Mouse (Mus musculus): ENCODE measurements around the gene Sdhd. TPM values are rescaled to one million over a fixed set of nuclear protein-coding genes. Genes with fewer than 3 reads are reported as not detected.

The Sdhd gene
- polyA plus RNA-seq, 3 experiments from 2014 or later, result 142 to 204 (median 178) TPM

DNA sequence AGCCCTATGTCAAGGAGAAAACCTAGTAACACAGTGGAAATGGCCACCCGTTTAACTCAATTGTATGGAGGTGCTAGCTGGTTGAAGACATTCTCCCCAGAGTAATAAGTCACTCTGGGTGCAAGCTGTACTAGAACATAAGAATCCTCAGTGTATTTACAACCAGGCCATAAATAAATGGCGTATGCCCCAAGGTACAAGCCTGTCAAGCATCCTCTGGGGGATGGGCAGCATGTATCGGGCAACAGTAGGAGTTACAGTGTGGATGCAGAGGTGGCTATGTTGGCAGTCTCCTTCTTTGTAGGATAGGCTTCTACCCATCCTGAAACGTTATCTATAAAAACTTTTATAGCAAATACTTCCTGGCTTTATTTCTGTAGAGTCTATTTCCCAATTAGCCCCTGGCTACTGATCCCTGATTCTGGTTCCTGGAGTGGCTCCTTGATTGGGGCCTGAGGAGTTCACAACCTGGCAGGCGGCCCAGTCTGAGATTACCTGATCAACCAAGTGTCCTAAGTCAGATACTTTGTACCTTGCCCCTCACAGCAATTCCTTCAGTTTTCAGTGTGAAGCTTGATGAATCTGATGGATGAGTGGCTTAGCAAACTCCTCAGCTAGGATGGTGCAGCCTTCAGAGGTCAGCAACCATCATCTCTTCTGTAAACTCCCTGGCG, 18.3 kb downstream of the Sdhd start:
- ATAC-seq, result no peak

DNA sequence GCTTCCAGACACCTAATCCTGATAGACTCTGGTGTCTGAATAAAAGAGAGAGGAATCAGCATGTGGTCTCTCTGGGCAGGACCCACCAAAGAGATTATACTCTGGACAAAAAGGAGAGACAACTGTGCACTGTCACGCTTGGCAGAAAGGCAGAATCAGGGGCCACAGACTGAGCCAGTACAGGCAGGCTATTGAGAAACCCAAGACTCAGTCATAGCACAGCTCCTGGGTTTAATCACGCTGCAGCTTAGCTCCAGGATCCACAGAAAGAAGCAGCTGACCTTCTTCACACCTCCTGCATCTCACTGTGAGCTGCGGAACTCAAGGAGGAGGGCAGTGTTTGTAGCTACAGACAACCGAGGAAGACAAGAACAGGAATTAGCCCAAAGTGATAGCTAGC, 23.2 kb downstream of the Sdhd start:
- ATAC-seq, result no peak

DNA sequence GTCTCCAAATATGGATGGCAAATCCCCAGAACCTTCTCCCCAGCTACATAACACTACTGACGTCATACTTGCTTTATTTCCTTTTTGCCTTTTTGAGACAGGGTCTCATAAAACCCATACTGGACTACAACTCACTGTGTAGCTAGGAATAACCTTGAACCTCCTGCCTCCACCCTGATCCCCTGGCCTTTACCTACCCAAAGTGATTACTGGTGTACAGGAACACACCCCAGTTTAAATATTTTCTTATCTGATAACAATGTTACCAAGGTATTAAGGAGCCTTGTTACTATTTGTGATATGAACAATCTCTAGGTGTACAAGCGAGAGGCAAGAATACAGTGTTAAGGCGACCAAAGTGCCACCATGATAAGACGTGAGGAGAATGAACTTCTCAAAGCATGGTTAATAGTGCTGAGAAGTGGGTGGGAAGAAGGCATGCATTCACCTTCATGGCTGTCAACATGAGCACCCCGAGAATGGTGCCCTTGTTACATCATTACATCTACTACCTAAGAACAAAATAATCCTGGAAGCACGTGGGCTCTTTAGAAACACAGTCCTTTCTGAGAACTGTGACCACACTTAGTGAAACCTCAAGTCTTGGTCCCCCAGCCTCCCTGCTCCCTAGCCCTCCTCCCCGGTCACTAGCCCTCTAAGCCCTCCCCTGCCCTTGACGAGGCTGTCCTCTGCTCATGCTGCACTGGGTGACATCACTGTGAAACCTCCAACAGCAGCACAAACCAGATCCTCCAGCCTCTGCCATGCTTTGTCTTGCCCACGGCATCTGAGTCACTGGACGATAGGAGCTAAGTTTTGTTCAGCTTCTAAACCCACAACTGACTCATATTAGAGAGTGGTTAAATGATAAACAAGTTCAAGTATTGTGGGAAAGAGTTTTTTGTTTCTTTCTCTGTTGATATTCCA, 33.8 kb downstream of the Sdhd start:
- ATAC-seq, result no peak

DNA sequence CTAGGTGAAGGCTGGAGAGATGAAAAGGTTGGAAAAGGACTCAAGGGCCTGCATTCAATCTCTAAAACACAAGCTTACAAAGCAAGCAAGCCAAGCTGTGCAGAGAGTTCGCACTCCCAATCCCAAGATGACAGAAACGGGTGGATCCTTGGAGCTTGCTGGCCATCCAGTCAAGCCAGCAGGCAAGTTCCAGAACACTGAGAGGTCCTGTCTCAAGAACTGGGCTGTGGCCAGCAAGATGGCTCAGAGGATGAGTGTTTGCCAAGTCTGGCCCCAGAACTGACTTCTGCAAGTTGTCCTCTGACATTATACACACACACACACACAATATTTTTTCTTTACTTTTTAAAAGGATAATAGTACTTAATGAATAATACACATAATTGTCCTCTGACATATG, 35.7 kb downstream of the Sdhd start:
- no peak for ATAC-seq

DNA sequence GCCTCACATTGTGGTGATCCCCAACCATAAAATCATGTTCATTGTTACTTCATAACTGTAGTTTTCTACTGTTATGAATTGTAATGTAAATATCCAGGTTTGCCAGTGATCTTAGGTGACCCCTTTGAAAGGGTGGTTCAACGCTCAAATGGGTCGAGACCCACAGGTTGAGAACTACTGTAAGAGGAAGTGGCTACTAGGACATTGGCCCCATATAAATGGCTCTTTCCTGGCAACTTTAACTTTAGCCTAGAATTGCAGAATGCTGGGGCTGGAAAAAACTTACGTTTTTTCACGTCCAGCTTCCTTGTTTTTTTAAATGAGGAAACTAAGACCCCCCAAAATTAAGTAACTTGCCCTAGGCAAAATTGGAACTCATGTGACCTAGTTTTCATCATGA, 36.2 kb downstream of the Sdhd start:
- no peak for ATAC-seq

DNA sequence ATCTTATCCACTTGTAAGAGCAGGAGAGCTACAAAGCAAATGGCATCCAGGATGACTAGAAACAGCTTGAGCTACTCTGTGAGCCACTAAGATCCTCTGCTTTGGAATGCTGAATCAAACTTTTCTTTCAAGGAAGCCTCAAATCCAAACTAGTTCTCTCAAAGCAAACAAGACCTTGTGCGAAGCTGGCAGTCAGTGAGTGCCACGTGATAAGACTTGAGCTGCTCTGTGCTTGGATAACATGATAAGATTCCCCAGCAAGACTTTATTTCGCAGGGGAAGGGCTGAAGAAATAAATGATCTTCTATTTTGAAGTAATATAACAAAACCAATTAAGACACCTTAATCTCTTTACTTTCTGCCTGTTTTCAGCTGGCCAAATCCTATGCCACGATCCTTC, 37.7 kb downstream of the Sdhd start:
- ATAC-seq, result no peak

DNA sequence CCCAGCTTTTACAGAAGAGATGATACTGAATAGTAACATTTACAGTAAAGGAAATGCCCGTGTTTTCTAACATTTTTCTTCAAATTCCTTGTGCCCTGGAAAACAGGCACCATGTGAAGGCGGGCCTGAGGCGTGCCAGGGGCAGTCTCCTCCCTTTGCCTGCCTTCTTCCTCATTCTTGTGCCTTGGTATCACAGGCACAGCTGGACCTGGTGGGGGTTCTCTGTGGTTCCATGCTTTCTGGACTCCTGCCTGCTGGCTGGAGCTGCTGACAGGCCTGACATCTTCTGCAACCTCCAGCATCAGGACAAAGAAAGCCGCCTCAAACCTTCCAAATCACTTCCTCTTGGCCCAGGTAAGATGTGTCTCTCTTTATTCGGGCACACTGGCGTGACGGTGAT, 38.4 kb downstream of the Sdhd start:
- no peak for ATAC-seq

DNA sequence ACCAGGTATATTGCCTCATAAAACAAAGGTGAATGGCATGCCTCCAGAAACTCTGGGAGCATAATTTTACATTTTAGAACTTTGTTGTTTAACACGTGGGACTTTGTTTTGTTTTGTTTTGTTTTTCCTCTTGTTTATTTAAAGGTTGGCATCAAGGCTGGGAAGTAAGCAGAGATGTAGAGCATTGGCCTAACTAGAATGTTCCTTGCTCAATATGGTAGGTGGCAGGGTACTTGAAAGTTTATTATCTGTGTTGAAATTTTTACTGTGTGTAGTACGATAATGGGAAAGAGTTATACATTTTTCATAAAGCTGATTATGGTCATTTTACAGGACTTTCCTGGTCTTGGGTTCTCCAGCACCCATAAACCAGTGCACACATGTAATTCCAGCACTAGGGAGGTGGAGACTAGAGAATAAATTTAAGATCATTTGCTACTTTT, 41.7 kb downstream of the Sdhd start:
- no peak for ATAC-seq

DNA sequence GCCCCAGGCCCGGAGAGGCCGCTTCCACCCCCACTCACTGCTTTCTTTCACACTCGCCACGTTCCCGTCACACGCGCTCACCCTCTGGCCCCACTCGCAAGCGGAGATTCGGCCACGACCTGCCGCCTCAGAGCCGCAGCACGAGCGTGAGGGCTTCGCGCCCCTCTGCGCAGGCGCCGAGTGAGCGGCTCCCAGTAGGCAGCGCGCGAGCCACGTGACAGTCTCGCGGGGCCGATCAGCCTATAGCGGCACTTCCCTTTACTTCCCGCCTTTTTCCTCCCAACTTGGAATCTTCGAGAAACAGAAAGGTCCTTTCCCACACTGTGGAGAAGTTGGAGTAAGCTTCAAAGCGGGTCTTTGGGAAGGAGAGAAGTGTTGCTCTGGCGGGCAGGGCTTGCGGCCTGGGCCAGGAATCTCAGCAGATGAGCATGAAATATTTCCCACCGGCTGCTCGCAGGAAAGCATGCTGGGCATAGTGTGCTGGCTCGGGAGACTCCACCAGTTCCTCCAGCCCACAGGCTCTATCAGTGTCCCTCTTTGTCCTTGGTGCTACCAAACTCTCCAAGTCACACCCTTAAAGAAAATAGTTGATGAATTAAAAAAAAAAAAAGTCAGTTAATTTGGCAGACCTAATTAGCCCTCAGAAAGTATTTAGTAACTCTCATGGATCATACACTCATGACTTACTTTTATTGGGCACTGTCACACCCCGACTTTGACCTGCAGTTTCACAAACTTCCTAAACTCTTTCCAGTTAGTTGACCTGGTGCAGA, 42.3 kb downstream of the Sdhd start, which contains the start of gene Tex12:
TSS of gene Tex12 (minus strand) at position 181 of the 773 bp plus-strand sequence.
- ATAC-seq, result no peak

DNA sequence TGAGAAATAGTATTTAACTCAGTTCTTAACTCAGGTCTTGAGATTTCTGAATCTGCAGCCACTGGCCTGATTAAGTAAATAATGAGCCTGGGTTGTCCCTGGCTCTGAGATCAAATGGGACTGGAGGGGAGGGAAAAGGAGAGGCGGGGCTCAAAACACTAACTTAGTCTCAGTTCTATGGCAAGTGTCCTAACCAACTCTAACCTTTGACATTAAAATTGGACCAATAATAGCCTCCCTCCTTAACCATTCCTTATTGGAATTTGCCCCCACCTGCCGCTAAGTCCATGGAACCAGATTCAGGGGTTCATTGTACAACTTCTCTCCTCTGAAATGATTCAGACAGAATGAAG, 48.5 kb downstream of the Sdhd start, which contains the start of gene Bco2:
TSS of gene Bco2 (minus strand) at position 88 of the 353 bp plus-strand sequence.
- no peak for ATAC-seq

DNA sequence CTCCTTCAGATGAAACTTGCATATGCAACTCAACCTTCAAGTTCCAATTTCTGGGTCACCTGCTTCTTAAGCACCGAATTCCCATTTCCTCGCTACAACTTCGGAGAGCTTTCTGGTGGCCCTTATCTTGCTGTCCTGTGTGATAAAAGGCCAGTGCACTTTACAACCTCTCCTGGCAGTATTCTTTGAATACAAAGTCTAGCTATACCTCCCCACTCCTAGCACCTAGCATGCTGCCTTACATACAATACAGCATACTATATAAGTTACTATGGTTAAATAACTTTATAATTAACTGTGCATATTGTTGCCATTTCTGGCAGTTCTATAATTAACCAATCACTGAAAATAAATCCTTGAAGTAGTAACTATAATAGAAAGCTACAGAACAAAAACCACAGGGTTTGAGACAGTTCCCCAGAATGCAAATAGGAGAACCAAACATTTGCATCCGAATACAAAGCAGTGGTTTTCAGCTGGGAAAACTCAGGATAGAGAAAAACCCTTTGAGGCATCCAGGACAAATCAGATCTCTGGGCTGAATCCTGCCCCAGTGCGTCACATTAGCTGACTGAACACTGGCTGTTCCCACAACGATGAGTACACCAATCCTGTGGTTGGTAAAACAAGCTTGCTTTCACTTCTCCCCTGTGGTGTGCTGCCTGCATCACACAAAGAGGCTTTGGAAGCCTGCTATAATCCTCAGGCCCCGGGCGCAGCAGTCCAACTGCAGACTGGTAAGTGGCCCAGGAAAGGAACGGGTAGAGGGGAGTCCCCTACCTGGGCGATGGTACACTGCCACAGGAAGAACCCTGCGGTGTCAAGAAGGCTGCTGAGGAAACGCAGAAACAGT, 49.1 kb downstream of the Sdhd start, which contains the start of gene Il18:
TSS of gene Il18 (plus strand) at position 587 of the 853 bp plus-strand sequence.
- ATAC-seq, result peak; percentile 98

DNA sequence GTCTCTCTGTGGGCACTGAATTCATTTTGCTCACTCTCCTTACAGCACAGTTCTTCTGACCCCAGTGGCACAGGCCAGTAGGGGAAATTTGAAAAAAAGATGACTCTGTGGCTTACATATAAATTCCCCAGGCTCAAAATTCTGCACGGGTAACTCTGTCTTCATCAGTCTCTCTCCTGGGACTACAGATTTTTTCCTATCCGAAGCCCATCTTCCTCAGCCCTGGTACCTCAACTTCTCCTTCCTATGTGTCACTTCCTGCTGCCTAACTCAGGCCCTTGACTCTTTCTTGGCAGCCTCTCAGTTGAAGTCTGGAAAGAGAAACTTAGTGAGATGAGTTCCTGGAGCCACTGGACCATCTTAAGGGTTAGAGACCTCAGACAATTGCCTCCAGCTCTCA, 50.1 kb downstream of the Sdhd start:
- no peak for ATAC-seq

DNA sequence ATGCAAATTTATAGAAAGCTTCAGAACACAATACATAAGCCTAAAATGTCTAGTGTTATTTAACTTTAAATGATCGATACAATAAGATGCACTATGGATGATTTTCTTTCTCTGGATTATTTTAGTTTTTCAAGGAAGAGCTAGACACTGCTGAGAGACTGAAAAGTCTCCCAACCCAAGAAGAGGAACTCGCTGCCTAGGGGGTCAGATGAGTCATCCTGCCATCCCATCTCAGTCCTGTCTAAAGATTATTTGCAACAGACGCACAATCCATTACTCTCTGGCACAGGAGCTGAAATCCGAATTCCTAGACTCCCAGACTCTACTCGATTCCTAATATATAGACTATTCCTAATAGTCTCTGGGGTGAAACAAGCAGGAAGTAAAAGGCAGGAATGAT, 51.4 kb downstream of the Sdhd start:
- no peak for ATAC-seq

DNA sequence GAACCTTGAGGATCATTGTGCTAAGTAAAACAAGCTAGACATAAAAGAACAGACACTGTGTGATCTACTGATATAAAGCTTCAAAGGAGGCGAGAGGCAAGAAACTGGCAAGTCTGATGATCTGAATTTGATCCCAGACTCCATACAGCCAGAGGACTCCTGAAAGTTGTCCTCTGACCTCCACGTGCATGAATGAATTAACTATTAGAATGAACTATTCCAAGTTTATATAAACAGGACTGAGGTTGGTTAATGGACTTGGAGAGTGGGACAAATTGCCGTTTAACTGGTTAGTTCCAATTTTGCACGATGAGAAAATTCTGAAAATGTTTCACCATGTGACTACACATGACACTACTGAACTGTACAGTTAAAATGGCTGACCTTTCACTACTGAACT, 54.7 kb downstream of the Sdhd start:
- no peak for ATAC-seq

DNA sequence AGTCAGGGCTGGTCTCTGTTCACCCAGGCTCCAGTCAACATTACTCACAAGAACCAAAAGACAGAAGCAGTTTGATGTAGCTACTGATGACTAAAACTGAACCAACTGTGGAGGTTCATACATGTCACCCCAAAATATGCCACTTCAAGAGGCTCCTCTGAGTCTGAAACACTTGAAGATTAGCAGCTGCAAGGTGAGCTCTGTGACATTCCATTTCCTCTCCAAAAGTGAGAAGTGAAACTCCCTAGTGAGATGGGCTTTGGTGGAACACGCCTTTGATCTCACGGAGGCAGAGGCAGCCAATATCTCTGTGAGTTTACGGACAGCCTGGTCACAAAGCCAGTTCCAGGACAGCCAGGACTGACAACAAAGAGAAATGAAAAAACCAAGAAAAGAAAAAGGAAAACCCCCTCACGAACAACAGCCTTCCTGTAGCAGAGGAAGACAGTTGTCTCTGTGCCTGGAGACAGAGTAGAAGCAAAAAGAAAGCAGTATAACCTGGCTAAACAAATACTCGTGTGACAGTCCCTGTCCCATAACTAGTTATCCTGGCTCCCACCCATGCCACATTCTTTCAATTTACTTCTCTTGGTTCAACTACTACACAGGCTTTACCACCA, 55.6 kb downstream of the Sdhd start:
- ATAC-seq, result peak; percentile 73

Other genes starting within 250 kb of the Sdhd start
- gene Plet1, start 109.3 kb downstream of the Sdhd start, polyA plus RNA-seq (2017; shearing (Covaris generic)), result not detected
- 100 to 1,000 TPM in 2 of 3 experiments, 10 to 100 TPM in 1; 89.4 to 111 (median 104) TPM for gene Pts, start 75.1 kb downstream of the Sdhd start, polyA plus RNA-seq (2017; shearing (Covaris generic))
- gene Il18, start 49.0 kb downstream of the Sdhd start, polyA plus RNA-seq (2017; shearing (Covaris generic)), result 1 to 10 TPM; 6.3 to 9.2 (median 8.1) TPM
- gene Bco2, start 48.6 kb downstream of the Sdhd start, polyA plus RNA-seq (2017; shearing (Covaris generic)), result 1 to 10 TPM in 1 of 3 experiments, under 1 TPM in 1, not detected in 1; 0.54 to 1.2 TPM
- not detected for gene Tex12, start 42.5 kb downstream of the Sdhd start, polyA plus RNA-seq (2017; shearing (Covaris generic))
- gene Timm8b, start 98 bp upstream of the Sdhd start, polyA plus RNA-seq (2017; shearing (Covaris generic)), result 100 to 1,000 TPM in 2 of 3 experiments, 10 to 100 TPM in 1; 91.5 to 123 (median 102) TPM
- gene Pih1d2, start 13.5 kb upstream of the Sdhd start, polyA plus RNA-seq (2017; shearing (Covaris generic)), result under 1 TPM; 0.31 to 0.67 (median 0.58) TPM
- gene Nkapd1, start 13.7 kb upstream of the Sdhd start, polyA plus RNA-seq (2017; shearing (Covaris generic)), result 10 to 100 TPM; 17.6 to 22.9 (median 21.0) TPM
- 10 to 100 TPM; 11.5 to 20.4 (median 18.7) TPM for gene Dlat, start 56.0 kb upstream of the Sdhd start, polyA plus RNA-seq (2017; shearing (Covaris generic))
- 1 to 10 TPM in 2 of 3 experiments, not detected in 1; 1.4 to 1.9 TPM for gene Dixdc1, start 135.7 kb upstream of the Sdhd start, polyA plus RNA-seq (2017; shearing (Covaris generic))
- gene 2310030G06Rik, start 142.7 kb upstream of the Sdhd start, polyA plus RNA-seq (2017; shearing (Covaris generic)), result not detected
- 1 to 10 TPM in 2 of 3 experiments, not detected in 1; 1.7 to 1.9 TPM for gene Cryab, start 147.5 kb upstream of the Sdhd start, polyA plus RNA-seq (2017; shearing (Covaris generic))
- not detected for gene Hspb2, start 148.5 kb upstream of the Sdhd start, polyA plus RNA-seq (2017; shearing (Covaris generic))
- 10 to 100 TPM in 2 of 3 experiments, 1 to 10 TPM in 1; 9.9 to 11.1 (median 10.3) TPM for gene Fdxacb1, start 164.4 kb upstream of the Sdhd start, polyA plus RNA-seq (2017; shearing (Covaris generic))
- 1 to 10 TPM; 7.2 to 9.4 (median 8.8) TPM for gene Alg9, start 171.2 kb upstream of the Sdhd start, polyA plus RNA-seq (2017; shearing (Covaris generic))
- 10 to 100 TPM in 2 of 3 experiments, 1 to 10 TPM in 1; 6.9 to 23.3 (median 16.9) TPM for gene 1110032A03Rik, start 171.7 kb upstream of the Sdhd start, polyA plus RNA-seq (2017; shearing (Covaris generic))
- gene Ppp2r1b, start 241.5 kb upstream of the Sdhd start, polyA plus RNA-seq (2017; shearing (Covaris generic)), result 10 to 100 TPM; 57.5 to 62.8 (median 59.3) TPM

Measured in inflammation-experienced regulatory T-cells, adult 6 months (primary cell).